Mouse (Mus musculus): ENCODE results near the gene Cep63. TPM values are rescaled to one million over a fixed set of nuclear protein-coding genes. Genes with fewer than 3 reads are reported as not detected.

The Cep63 gene
- total RNA-seq (2021): 10 to 100 TPM; 44.2 to 46.0 TPM

DNA sequence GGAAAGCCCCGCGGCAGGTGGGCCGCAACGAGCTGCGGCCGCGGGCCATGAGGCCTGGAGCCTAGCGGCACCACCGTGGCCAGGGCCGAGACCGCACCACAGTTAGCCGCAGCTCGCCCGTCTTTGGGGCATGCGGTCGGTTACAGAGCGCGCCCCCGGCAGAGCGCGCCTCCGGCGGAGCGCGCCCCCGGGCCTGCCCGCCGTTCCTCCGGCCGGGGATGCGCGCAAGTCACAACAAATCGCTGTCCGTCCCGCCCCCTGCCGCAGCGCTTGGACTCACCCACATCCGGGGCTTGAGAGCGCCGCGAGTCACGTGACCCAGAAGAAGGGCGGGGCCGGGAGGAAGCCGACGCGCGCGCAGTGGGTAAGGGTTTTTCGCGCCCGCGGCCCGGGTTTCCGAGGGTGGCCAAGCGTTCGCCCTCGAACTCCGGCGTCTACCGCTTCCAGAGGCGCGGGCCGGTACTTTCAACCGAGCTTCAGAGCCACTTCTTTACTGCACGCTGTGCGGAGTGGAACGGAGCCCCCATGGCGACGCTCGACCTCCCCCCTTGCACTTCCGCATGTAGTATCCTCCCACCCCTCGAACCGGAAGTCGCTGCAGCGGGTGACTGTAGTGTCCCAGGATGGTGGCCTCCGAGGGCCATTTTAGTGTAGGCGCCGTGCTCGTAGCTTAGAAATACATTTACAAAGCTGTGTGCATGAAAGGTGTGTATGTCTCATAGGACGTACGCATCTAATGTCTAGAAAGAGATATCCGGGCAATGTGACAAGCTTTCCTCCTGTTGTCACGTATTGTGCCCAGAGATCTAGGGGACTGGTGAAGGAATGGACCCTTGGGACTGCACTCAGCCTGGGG is at the start of gene Cep63, which contains the start of gene Anapc13:
Cep63 (minus strand) TSS at position 552 of the 856 bp plus-strand sequence.
Anapc13 (plus strand) TSS at position 314 of the 856 bp plus-strand sequence.
- intact Hi-C loops (cut with DNase I): loop anchor here (1.0 to 10.0 kb wide), 3 partner anchors 208 to 679 kb away; partner anchors contain the start of genes 1300017J02Rik, Ryk, Srprb and Topbp1
- peak; percentile 95 for DNase-seq (ENCODE audit: low spot score)

GRCm38 (mm10) chr9:102675922-102676321 is 49.6 kb upstream of the Cep63 start:
- no peak for DNase-seq (ENCODE audit: low spot score)
- intact Hi-C loops (cut with DNase I): no loop called here

DNA sequence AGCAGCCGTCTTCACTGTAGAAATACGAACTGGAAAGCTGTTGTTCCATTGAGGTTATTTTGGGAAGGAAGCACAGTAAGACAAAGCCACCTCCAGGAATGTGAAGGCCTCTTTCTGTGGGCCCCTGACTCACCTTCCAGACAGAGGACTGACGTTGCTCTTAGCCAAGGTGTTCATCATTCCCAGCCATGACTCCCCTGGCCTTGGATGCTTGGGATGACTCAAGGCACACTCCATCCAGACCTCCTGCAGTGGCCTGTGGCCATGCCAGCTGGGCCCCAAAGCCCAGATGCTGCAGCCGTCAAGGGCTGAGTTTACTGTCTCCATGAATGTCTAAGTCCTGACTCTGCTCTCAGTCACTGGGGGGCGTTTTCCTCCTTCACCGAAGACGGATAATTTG is 47.0 kb upstream of the Cep63 start:
- intact Hi-C loops (cut with DNase I): no loop called here
- no peak for DNase-seq (ENCODE audit: low spot score)

- intact Hi-C loops (cut with DNase I): no loop called here
- no peak for DNase-seq (ENCODE audit: low spot score)
Measured at GRCm38 (mm10) chr9:102668906-102669305, 42.6 kb upstream of the Cep63 start.

- intact Hi-C loops (cut with DNase I): no loop called here
- DNase-seq (ENCODE audit: low spot score): no peak
Measured at GRCm38 (mm10) chr9:102668115-102668514, 41.8 kb upstream of the Cep63 start.

- intact Hi-C loops (cut with DNase I): no loop called here
- no peak for DNase-seq (ENCODE audit: low spot score)
Measured at GRCm38 (mm10) chr9:102656355-102657095, 30.2 kb upstream of the Cep63 start.

GRCm38 (mm10) chr9:102651199-102651720 is 24.9 kb upstream of the Cep63 start:
- intact Hi-C loops (cut with DNase I): no loop called here

GRCm38 (mm10) chr9:102650637-102651036 is 24.3 kb upstream of the Cep63 start:
- DNase-seq (ENCODE audit: low spot score): no peak
- intact Hi-C loops (cut with DNase I): no loop called here

More at GRCm38 (mm10) chr9:102651199-102651720, 24.9 kb upstream of the Cep63 start:
- DNase-seq (ENCODE audit: low spot score): no peak

DNA sequence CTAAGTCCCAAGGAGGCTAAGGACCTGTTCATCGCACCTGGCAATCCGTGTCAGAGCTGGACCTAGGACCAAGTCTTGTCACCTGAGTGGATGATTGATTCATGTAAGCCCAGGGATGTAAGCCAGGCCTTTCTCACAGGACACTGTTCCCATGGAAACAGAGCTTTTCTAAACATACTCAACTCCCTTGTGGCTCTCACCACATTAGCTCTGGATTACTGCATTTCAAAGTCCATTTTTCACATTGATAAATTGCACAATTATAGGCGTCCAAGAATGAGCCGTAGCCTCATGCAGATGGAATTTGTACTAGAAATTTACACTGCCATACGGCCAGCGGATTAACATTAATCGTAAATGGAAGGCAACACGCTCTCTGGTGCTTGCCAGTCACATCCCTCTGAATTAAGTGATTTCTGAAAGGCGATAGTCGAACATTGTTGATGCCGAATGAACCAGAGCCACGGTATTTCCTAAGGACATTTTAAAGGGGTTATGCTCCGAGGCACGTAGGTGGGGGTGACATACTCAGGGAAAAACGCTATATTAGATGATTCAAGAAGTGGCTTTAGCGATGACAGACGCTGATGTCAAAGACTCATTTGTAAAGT is 23.7 kb upstream of the Cep63 start:
- no peak for DNase-seq (ENCODE audit: low spot score)
- intact Hi-C loops (cut with DNase I): no loop called here

DNA sequence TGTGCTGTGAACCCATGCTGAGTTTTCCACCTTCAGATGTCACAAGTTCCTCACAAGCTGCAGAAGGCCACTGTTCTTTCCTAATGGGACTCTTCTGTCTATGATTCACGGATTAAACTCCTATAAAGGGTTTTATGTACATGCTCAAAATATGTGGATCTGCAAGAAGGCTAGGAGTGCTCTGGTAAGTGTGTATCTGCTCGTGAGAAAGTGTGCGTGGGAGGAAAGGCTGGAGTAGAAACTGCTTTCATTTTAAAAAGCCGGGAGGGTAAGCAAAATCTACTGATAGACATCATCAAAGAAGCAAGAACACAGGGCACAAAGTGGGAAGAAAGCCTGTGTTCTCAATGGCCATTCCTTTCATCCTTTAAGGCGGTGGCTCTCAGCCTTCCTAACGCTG is 20.7 kb upstream of the Cep63 start:
- intact Hi-C loops (cut with DNase I): no loop called here

DNA sequence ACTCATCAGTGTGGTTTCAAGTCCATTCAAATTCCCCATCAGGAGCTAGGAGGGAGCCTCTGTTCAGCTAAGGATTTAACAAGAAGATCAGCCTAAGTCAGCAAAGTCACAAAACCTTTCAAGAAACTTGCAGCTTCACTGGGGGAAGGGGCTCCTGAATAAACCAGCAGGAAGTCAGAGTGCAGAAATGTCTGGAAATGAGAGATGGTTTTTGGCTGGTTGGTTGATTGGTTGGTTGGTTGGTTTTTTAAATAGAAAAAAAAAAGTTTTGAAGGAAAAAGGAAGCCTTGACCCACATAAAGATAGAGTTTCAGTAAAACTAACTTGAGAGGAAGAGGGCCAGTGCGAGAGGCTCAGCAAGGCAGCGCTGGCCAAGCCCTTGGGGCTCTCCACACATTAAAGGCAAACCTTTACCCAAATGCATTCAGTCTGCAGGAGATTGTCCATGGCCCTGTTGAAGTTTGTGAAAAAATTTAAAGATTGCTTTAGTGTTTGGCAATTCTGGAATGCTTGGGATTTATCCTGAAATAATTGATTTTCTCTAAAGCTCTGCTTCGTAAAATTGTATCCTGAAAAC is 18.9 kb upstream of the Cep63 start:
- intact Hi-C loops (cut with DNase I): no loop called here
- DNase-seq (ENCODE audit: low spot score): no peak

More for the DNA sequence above, 20.7 kb upstream of the Cep63 start:
- DNase-seq (ENCODE audit: low spot score): no peak

DNA sequence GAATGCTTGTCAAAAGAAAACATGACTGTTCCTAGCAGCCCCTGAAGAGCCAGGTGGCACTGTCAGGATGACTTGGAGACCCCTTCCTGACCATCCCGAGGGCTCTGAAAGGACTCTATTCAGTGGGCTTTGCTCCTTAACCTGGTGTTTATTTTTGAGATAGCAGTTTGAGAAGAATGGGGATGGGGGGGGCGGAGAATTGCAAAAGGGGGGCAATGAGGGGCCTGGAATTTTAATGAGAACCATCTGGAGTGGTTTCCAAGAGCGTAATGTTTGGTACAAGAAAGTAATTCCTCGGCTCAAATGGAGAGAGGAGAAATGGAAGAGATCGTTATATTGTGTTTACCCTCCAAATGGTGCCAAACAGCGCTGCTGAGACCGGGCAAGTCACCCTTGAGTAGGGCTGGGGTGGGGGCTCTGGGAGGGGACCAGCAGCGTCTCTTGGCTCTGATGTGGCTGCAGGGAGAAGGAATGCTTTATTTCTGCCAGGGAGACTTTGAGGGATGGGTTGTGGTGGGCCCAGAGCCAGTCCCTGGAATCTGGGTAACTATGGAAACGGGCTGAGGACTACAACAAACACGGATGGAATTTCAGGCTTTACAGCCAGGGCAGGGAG is 17.3 kb upstream of the Cep63 start:
- intact Hi-C loops (cut with DNase I): no loop called here

GRCm38 (mm10) chr9:102643071-102643485 is 16.7 kb upstream of the Cep63 start:
- intact Hi-C loops (cut with DNase I): no loop called here
- no peak for DNase-seq (ENCODE audit: low spot score)

More for the DNA sequence above, 17.3 kb upstream of the Cep63 start:
- DNase-seq (ENCODE audit: low spot score): peak; percentile 74

- intact Hi-C loops (cut with DNase I): no loop called here
- no peak for DNase-seq (ENCODE audit: low spot score)
Measured at GRCm38 (mm10) chr9:102641531-102641930, 15.2 kb upstream of the Cep63 start.

- DNase-seq (ENCODE audit: low spot score): no peak
- intact Hi-C loops (cut with DNase I): no loop called here
Measured at GRCm38 (mm10) chr9:102639510-102639909, 13.2 kb upstream of the Cep63 start.

DNA sequence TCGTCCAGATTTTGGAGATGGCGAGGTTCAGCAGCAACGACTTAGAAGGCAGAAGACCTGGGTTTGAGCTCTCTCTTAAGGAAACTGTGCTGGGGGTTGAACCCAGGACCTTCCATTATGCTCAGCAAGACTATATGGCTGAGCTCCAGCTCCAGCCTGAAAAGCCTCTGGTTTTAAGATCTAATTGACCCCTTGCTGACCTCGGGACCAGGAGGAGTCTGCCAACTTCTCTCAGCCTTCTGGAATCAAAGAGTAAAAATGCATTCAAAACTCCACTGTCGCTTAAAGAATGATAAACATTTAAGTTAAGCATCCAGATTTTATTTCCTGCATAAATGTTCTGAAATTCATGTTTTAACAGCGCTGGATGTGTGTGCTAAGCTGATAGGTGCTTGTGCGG is 12.6 kb upstream of the Cep63 start:
- intact Hi-C loops (cut with DNase I): no loop called here
- DNase-seq (ENCODE audit: low spot score): no peak

DNA sequence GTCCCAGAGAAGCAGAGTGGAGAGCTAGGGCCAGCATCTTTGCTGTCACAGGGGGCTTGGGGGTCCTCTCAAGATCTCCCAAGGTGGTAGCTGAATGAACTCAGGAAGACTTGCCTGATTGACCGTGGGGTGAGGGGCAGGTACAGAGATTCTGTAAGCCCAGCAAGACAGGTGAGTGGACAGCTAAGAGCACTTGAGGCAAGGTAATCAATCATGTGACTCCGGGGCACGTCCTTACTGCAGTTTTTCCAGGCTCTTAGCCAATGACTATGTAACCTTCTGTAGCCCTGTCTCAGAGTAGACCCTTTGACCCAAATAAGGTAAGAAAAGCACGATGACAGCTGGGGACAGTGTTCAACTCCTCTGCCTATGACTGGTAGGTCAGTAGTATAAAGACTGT is 10.8 kb upstream of the Cep63 start:
- intact Hi-C loops (cut with DNase I): loop anchor here (2.0 kb wide), 2 partner anchors 78 to 230 kb away; no protein-coding TSS in a partner anchor
- no peak for DNase-seq (ENCODE audit: low spot score)

DNA sequence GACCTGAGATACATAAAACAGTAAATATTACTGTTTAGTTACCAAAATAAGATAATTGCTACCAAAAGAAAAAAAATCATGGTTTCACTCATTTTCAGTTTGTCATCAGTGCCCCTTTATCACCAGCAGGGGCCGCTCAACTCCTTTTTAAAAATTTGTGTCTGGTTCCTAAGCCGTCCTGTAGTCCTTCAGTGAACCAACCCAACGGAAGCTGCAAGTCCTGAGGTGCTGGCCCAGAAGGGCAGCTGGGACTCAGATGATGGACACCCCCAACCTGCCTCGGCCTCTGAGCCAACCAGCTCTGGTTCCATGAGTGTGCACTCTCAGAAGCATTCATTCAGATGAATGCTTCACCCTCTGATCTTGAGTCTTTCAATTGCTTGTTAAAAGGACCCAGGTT is 10.2 kb upstream of the Cep63 start:
- intact Hi-C loops (cut with DNase I): loop anchor here (1.0 to 2.0 kb wide), 3 partner anchors 78 to 230 kb away; no protein-coding TSS in a partner anchor
- DNase-seq (ENCODE audit: low spot score): no peak

- intact Hi-C loops (cut with DNase I): no loop called here
Measured at GRCm38 (mm10) chr9:102634453-102634852, 8.1 kb upstream of the Cep63 start.

More at GRCm38 (mm10) chr9:102634453-102634852, 8.1 kb upstream of the Cep63 start:
- no peak for DNase-seq (ENCODE audit: low spot score)

Data from heart, postnatal 25 days (tissue).